ENCODE assay signal across 35 mouse cellular contexts in the genomic region with DNA sequence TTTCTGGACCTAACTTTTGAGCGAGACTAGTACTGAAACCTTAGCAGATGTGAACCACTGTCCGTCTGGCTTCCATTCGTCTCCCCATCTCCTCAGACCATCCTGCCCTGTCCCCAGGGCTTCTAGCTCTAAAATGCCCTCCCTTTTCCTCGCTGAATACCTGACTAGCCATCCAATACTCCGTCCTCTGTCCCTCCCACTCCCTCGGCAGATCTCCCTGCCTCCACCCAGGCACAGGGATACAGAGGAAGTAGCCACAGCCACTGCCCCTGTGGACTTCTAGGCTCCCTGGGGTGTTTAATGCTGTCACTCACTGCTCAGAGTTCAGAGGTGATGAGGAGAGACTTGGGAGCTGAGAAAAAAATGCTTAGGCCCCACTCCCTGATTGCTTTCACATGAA. TPM values are rescaled to one million over a fixed set of nuclear protein-coding genes. Genes with fewer than 3 reads are reported as not detected.
"Had no signal": no experiment of that assay in that cellular context is flagged by ENCODE, and none has a peak within 500 bp of the region (broad histone marks: within the 10 kb centered on the region; RNA-seq: fewer than 3 reads in every experiment).

No protein-coding gene starts in this region.

- H3K4me1 ChIP-seq: heart, embryonic 15.5 days; hindbrain, embryonic 12.5 days; hindbrain, embryonic 13.5 days; hindbrain, embryonic 15.5 days had no signal

- H3K4me2 ChIP-seq: heart, embryonic 12.5 days; heart, embryonic 13.5 days; heart, embryonic 15.5 days; hindbrain, embryonic 12.5 days; hindbrain, embryonic 13.5 days; hindbrain, embryonic 14.5 days; hindbrain, embryonic 15.5 days; intestine, embryonic 15.5 days; kidney, embryonic 15.5 days had no signal

- H3K9me3 ChIP-seq: heart, embryonic 10.5 days; heart, embryonic 12.5 days; heart, embryonic 13.5 days; heart, embryonic 15.5 days; hindbrain, embryonic 12.5 days; hindbrain, embryonic 13.5 days; hindbrain, embryonic 15.5 days; intestine, embryonic 15.5 days; kidney, embryonic 15.5 days had no signal

- H3K9ac ChIP-seq: heart, embryonic 12.5 days; heart, embryonic 13.5 days; heart, embryonic 15.5 days; hindbrain, embryonic 12.5 days; hindbrain, embryonic 13.5 days; hindbrain, embryonic 14.5 days; hindbrain, embryonic 15.5 days; intestine, embryonic 15.5 days; kidney, embryonic 15.5 days had no signal

- H3K36me3 ChIP-seq: heart, embryonic 10.5 days; heart, embryonic 12.5 days; heart, embryonic 13.5 days; heart, embryonic 15.5 days; hindbrain, embryonic 12.5 days; hindbrain, embryonic 13.5 days; hindbrain, embryonic 15.5 days; intestine, embryonic 15.5 days; kidney, embryonic 15.5 days had no signal

- H3K4me3 ChIP-seq: heart, adult 2 months; heart, embryonic 10.5 days; heart, embryonic 12.5 days; heart, embryonic 13.5 days; heart, embryonic 15.5 days; hindbrain, embryonic 12.5 days; hindbrain, embryonic 13.5 days; hindbrain, embryonic 15.5 days; intestine, embryonic 15.5 days; kidney, embryonic 15.5 days; layer of hippocampus, adult 2 months had no signal

- H3K27me3 ChIP-seq: heart, embryonic 12.5 days; heart, embryonic 13.5 days; heart, embryonic 15.5 days; hindbrain, embryonic 12.5 days; hindbrain, embryonic 13.5 days; hindbrain, embryonic 15.5 days; intestine, embryonic 15.5 days; kidney, embryonic 15.5 days had no signal

- DNase-seq: heart, adult 2 months; heart, postnatal 10 days; heart, postnatal 14 days; heart, postnatal 36 days; kidney, adult 11 months; kidney, adult 18-20 months; kidney, adult 2 months; kidney, adult 8-10 months; kidney, adult 9 months; kidney, postnatal 10 days; kidney, postnatal 14 days; kidney, postnatal 25 days; kidney, postnatal 36 days; kidney, postnatal 4 days; layer of hippocampus, adult 9-11 months; layer of hippocampus, postnatal 36 days had no signal

- ATAC-seq: hindbrain, embryonic 16.5 days; hindbrain, postnatal 0 days; inflammation-experienced regulatory T-cells, adult 6 months; intestine, embryonic 15.5 days; intestine, embryonic 16.5 days; intestine, postnatal 0 days had no signal

- H3K27ac ChIP-seq: heart, adult 2 months; heart, embryonic 10.5 days; heart, embryonic 13.5 days; heart, embryonic 15.5 days; hindbrain, embryonic 12.5 days; hindbrain, embryonic 13.5 days; hindbrain, embryonic 14.5 days; hindbrain, embryonic 15.5 days; hindbrain, postnatal 0 days; intestine, embryonic 15.5 days; kidney, embryonic 15.5 days; kidney, postnatal 0 days; layer of hippocampus, adult 2 months had no signal

RNA-seq across cellular contexts. Expression of gene Aox2, which starts 23.9 kb away (rescaled TPM):
- polyA plus RNA-seq: heart, adult 2 months; heart, embryonic 12.5 days; heart, embryonic 13.5 days; heart, embryonic 14.5 days; heart, embryonic 15.5 days; heart, postnatal 0 days; inflammation-experienced regulatory T-cells, adult 6 months had no signal
